Mouse (Mus musculus) testis, adult 2 months (tissue): ENCODE results near the gene Nod1. TPM values are rescaled to one million over a fixed set of nuclear protein-coding genes. Genes with fewer than 3 reads are reported as not detected.
"Not testable (repeated sequence)": the region's sequence is repeated elsewhere in the genome, so short reads cannot be mapped to it uniquely, and the experiment has no call there.

Experiments used
- H3K27ac ChIP-seq: fragments of 200-500 bp; 2 replicates; pipeline ENCODE4 v1.5.1; 2012; ENCODE audit warnings: low read depth, low read length; ENCODE audit not compliant: control insufficient read depth, insufficient read depth
- H3K27me3 ChIP-seq: fragments of 200-500 bp; 2 replicates; pipeline ENCODE4 v1.6.1; 2012; ENCODE audit warnings: mild to moderate bottlenecking, low read length, moderate library complexity; ENCODE audit not compliant: control insufficient read depth, insufficient read depth
- H3K36me3 ChIP-seq: fragments of 200-500 bp; 2 replicates; pipeline ENCODE4 v1.6.1; 2012; ENCODE audit warnings: mild to moderate bottlenecking, low read length; ENCODE audit not compliant: control insufficient read depth, insufficient read depth
- H3K4me1 ChIP-seq: fragments of 200-500 bp; 2 replicates; pipeline ENCODE4 v1.6.1; 2012; ENCODE audit warnings: low read length; ENCODE audit not compliant: control insufficient read depth, insufficient read depth
- H3K4me3 ChIP-seq: fragments of 200-500 bp; 2 replicates; pipeline ENCODE4 v1.5.1; 2012; ENCODE audit warnings: low read depth, mild to moderate bottlenecking, low read length, moderate library complexity, mixed read lengths; ENCODE audit not compliant: control insufficient read depth
- CTCF ChIP-seq: fragments of 200-500 bp; IDR thresholded peaks from 2 replicates; pipeline ENCODE4 v1.5.1; 2012; ENCODE audit warnings: low read depth, mild to moderate bottlenecking, inconsistent platforms, low read length, moderate library complexity; ENCODE audit not compliant: control insufficient read depth, insufficient read depth, insufficient replicate concordance
- POLR2A ChIP-seq: fragments of 200-500 bp; IDR thresholded peaks from 2 replicates; pipeline ENCODE4 v1.6.1; 2012; ENCODE audit warnings: low read depth, mild to moderate bottlenecking, inconsistent platforms, low read length, moderate library complexity; ENCODE audit not compliant: control insufficient read depth
- polyA plus RNA-seq: library from polyadenylated mRNA; depleted of rRNA; stranded (reverse); fragments of >200 nt; gene quantifications from 2 replicates; pipeline ENCODE4 v1.2.3, GENCODE M21; 2012

Gene Nod1
- polyA plus RNA-seq, 1 experiment, result 0.88 TPM

DNA sequence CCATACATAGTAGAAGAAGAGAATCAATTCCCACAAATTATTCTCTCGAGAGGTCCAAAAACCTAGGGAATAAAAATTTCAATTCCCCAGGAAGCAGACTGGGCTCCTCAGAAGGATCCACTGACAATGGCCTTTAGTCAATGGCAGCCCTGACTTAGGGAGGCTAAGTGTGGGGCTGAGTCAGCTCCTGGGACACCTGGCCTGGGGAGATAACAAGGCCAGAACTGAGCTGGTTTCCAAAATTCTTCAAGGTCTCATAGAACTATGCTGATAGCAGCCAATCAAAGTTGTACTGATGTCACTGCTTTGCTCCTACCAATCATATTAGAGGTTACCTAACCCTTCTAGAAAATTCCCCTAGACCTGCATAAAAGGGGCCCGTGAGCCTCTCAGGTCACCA is 8.8 kb downstream of the Nod1 start:
- Histone ChIP-seq H3K27ac (no peak overlapping the region), H3K27me3 (no peaks in the 10 kb centered on the region), H3K36me3 (no peaks in the 10 kb centered on the region), H3K4me1 (no peaks in the 10 kb centered on the region; the same call in 1 of the 2 replicates), H3K4me3 (no peak overlapping the region)
- TF ChIP-seq CTCF, result no peak
- no peak for TF ChIP-seq POLR2A

DNA sequence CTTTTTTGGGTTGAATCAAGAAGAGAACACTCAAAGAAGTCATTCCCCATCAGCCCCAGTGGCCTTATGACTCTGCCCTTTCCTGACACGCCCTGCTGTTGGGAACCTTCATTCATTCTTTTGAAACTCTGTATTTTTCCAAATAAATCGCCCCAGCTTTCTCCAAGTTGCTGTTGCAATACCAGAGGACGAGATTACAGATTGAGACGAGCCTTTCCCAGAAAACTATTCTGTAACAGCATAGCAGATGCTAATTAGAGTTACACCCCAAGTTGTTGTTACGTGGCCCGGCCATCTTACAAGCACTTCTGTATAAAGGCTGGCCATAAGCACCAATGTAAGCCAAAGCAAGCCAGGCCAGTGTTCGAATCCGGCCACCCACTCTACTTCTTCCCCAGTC is 14.8 kb downstream of the Nod1 start:
- Histone ChIP-seq H3K4me3 (no peak overlapping the region), H3K36me3 (no peaks in the 10 kb centered on the region), H3K4me1 (no peaks in the 10 kb centered on the region), H3K27me3 (no peaks in the 10 kb centered on the region), H3K27ac (no peak overlapping the region)
- TF ChIP-seq POLR2A (no peak), CTCF (no peak)

DNA sequence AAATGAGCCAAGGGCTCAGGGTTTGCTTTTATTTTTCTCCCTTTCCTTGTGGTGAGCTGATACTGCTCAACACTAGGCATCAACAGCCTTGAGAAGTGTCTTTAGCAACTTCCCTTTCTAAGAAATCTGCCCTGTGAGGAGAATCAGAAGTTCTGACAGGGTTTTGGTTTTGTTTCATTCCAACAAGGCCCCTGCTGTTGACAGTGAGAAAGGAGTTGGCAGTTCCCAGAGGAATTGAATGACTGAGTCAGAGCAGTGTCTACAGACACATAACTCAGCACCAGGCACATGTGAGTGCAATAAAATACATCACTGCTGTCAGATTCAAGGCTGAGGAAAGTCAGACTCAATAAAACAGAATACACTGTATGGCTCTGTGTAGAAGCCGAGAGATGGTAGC is 16.0 kb downstream of the Nod1 start:
- Histone ChIP-seq H3K4me3 (no peak overlapping the region), H3K4me1 (no peaks in the 10 kb centered on the region), H3K27ac (no peak overlapping the region), H3K36me3 (no peaks in the 10 kb centered on the region), H3K27me3 (no peaks in the 10 kb centered on the region)
- TF ChIP-seq POLR2A, result no peak
- TF ChIP-seq CTCF, result no peak

DNA sequence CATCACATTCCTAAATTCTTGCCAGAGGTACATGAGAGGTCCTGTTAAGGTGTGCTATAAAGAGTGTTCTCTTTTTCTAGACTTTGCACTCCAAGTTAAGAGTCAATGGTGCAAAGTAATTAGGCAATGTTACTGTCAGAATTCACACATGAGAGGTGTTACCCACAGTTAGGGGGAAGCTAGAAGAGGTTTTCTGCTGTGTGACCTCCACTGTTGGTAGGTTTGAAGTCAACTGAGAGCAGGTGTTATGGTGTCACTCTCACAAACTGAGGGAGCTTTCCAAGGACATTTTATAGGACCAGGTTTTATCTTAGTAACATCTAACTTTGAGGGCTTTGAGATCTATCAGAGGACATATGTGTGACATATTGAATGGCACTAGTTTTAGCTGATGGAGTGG is 16.5 kb downstream of the Nod1 start:
- Histone ChIP-seq H3K27ac (no peak overlapping the region), H3K36me3 (no peaks in the 10 kb centered on the region), H3K4me3 (no peak overlapping the region), H3K4me1 (no peaks in the 10 kb centered on the region), H3K27me3 (no peaks in the 10 kb centered on the region)
- TF ChIP-seq POLR2A (no peak), CTCF (no peak)

DNA sequence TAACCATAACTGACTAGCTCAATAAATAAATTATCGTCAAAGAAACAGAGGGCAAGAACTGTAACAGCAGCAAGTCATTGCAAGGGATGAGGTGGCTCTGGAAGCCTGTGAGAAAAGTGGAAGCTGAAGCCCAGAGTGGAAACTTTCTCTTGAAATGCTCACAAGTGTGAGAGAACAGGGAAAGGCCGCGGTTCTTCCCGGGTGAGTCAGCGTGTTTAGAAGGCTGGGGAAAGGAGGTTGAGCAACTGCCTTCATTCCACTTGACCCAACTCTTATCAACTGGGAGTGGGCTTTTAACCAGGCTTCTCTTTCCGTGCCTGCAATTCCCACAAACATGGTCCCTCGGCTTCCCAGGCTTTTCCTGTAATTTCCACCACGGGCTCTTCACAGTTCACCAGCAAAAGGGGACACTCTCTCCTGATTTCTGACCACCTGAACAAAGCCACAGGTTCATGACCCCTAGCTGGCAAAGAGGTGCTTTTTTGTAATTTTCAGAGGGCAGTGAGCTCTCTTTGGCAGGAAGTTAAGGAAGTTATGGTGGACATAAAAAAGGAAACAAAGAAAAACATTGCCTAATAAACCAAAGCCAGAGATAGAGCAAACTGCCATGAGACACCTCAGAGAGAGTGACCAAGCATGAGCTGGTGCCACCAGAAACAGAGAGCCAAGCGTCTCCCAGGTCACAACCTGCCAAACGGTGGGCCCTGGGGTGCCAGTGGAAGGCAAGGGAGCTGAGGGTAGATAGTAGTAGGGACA is 17.6 kb downstream of the Nod1 start:
- H3K4me3 ChIP-seq, result no peak overlapping the region
- no peak overlapping the region for H3K27ac ChIP-seq
- no peaks in the 10 kb centered on the region for H3K27me3 ChIP-seq
- no peaks in the 10 kb centered on the region for H3K36me3 ChIP-seq
- no peaks in the 10 kb centered on the region for H3K4me1 ChIP-seq
- TF ChIP-seq CTCF (no peak), POLR2A (no peak)

DNA sequence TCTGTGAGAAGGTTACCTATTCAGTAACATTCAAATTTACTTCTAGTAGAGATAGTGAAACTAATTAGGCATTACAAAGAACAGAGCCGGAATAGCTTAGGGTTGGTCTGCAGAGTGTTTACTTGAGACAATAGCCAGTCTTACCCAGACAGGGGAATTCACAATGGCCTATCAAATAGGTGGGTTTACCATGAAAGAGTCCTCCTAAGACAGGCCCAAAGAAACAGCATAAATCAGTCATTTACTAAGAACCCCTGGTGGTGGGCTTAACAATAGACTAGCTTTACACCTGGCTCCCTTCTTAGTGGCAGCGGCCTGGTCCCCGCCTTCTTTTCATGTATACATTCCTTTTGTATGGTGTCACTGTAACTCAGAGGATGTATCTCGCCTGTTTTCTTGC is 19.0 kb downstream of the Nod1 start:
- not testable (repeated sequence) for H3K4me3 ChIP-seq, H3K27ac ChIP-seq, H3K36me3 ChIP-seq, H3K4me1 ChIP-seq, H3K27me3 ChIP-seq

DNA sequence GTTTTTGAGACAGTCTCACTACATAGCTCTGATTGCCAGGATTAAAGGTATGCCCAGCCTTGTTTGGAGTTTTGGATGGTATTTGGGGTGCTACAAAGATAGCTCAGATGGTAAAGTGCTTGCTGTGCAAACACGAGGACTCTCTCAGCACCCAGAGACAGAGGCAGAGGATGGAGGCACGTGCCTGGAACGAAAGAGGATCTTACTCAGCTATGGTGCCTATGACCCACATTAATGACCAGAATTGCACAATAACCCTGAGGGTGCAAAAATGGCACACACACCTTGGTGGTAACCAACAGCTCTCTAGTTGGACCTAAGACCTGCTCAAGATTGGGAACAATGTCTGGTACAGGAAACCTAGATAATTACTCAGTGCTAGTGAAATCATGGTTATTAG is 19.9 kb downstream of the Nod1 start:
- TF ChIP-seq CTCF, result no peak
- no peak for TF ChIP-seq POLR2A
- Histone ChIP-seq H3K27me3 (no peaks in the 10 kb centered on the region), H3K36me3 (no peaks in the 10 kb centered on the region), H3K4me3 (no peak overlapping the region), H3K4me1 (no peaks in the 10 kb centered on the region), H3K27ac (no peak overlapping the region)

DNA sequence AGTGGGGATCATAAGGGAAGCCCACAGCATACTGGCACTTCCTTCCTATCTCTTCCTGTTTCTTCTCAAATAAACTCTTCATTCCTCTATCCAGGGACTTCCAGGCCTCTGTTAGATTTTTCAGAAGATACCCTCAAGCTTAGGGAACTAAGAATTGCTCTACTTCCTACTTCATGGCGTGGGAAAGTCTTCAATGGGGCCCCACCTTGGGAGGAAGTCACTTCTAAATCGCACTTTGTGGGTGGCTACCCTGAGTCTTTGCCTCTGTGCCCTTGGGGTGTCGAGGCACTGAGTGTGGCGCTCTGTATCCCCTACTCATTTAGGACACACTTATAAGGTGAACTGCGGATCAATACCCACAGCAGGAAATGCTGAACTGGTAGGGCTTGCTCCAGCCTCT is 23.7 kb downstream of the Nod1 start:
- no peak overlapping the region for H3K4me3 ChIP-seq

More for the DNA sequence above, 23.7 kb downstream of the Nod1 start:
- Histone ChIP-seq H3K27me3 (no peaks in the 10 kb centered on the region), H3K27ac (no peak overlapping the region), H3K4me1 (peaks cover 3% of the 10 kb centered on the region), H3K36me3 (no peaks in the 10 kb centered on the region)
- TF ChIP-seq CTCF (no peak), POLR2A (no peak)
